Mouse (Mus musculus) gastrocnemius, postnatal 4 days (tissue): ENCODE results near the gene Mgat1. TPM values are rescaled to one million over a fixed set of nuclear protein-coding genes. Genes with fewer than 3 reads are reported as not detected.
"Not testable (repeated sequence)": the region's sequence is repeated elsewhere in the genome, so short reads cannot be mapped to it uniquely, and the experiment has no call there.

Source experiments
- DNase-seq, 2 experiments: peaks; one replicate each; pipeline ENCODE4 v3.0.0; 2021 to 2022; ENCODE audit warnings: low spot score in 2 of 2, mixed read lengths in 2 of 2
- total RNA-seq, 2 experiments: library from RNA; stranded (reverse); gene quantifications; 2 replicates each; pipeline ENCODE4 v1.2.3; 2021

The Mgat1 gene
- total RNA-seq, 2 experiments from 2014 or later, result 61.3 to 67.4 TPM

DNA sequence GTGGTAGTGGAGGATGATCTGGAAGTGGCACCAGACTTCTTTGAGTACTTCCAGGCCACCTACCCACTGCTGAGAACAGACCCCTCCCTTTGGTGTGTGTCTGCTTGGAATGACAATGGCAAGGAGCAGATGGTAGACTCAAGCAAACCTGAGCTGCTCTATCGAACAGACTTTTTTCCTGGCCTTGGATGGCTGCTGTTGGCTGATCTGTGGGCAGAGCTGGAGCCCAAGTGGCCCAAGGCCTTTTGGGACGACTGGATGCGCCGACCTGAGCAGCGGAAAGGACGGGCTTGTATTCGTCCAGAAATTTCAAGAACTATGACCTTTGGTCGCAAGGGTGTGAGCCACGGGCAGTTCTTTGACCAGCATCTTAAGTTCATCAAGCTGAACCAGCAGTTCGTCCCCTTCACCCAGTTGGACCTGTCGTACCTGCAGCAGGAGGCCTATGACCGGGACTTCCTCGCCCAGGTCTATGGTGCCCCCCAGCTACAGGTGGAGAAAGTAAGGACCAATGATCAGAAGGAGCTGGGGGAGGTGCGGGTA, 17.4 kb downstream of the Mgat1 start:
- no peak for DNase-seq

DNA sequence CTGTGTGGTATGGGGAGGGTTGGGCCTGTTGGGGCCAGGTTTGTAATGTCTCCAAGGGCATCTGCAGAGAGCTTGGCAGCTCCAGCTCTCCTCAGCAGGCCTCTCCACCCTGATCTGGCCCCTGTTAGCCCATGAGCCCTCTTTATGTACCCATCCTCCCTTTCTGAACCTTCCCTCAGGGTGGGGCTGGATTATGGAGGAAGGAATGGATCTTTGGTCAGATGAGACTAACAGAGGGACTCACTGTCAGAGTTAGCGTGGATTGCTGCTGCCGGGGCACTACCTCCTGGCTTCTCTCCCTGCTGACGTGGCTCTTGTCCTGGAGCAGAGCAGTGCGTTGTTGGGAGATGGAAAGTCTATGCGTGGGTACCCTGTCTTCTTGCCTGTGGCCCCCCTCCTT, 18.3 kb downstream of the Mgat1 start:
- no peak for DNase-seq

DNA sequence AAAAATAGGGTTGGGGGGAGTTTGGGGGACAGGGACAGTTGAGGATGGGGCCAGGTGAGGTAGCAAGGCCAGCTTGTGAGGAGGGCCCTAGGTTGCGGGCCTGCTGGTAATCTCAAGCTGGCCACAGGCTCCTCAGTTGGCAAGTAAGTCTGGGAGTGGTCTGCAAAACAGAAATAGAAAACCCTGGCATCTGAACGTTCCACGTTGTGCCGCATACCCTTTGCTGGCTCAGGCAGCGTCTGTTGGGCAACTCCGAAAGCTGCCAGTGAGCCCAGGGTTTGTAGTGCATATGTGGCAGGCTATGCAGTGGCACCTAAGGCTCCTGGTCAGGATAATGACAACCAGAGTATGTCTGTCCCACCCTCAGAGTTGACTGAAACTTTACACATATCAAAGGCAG, 19.2 kb downstream of the Mgat1 start:
- DNase-seq, result no peak

DNA sequence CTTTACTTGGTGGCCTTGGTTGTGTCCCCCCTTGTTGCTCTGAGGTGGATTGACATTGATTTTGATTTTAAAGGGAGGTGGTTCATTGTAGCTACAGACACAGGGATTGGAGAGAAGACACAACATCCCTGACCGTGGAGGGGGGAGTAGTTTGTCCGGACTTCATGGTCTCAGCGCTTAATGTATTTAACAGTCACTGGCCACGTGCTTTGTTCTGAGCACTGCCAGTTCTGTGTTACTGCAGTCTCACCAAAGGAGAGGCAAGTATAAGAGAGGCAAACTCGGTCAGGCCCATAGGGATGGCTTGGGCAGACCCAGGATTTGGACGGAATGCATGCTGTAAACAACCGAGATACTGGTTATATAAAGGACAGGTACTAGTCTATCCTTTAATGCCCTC, 20.1 kb downstream of the Mgat1 start:
- DNase-seq, result no peak

DNA sequence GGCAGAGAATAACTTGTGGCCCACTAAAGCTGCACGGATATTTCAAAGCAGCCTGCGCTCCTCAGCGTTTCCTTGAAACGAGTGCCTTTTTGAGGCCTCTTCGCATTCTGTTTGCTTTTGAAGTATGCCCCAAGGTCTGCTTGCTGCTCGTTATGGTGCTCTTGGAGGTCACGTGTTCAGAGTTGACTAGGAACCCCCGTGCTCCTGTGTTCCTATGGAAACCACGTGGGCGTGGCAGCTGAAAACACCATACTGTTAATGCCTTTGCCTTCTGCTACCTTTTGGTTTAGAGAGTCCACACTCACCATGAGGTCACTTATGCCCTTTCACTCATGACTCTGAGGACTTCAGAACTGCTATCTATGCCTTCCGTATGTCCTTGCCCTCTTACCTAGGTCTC, 20.6 kb downstream of the Mgat1 start:
- no peak for DNase-seq

DNA sequence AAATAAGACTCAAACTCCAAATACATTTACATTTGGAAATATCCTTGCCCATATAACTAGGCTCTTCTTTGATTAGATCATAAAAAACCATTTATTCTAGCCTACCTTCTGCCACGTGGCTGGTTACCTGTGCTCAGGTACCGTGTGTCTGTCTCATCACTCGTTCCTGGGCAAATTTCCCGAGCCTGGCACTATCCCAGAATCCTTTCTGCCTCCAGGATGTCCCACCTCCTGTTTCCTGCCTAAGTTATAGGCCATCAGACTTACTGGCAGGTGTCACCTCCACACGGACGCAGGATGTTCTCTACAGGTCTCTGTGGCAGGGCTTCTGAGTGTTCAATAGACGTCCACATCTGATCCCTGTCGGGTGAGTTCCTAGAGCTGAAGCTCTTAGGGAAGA, 21.1 kb downstream of the Mgat1 start:
- no peak for DNase-seq

DNA sequence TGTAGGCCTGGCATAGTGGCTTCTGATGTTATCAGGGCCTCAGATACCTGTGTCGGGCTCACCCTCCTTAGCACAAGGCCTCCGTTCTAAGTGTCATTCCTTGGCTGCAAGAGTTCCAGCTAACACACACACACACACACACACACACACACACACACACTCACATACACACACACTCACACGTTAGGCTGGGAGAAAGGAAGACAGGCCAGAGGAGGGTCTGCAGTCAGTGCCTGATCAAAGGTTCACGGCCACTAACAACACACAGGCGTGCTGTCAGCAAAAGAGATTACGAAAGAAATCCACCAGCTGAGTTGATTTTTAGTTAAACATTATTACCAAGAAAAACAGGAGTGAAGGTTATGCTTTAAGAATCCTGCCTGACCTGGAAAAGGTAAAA, 22.7 kb downstream of the Mgat1 start:
- no peak for DNase-seq

DNA sequence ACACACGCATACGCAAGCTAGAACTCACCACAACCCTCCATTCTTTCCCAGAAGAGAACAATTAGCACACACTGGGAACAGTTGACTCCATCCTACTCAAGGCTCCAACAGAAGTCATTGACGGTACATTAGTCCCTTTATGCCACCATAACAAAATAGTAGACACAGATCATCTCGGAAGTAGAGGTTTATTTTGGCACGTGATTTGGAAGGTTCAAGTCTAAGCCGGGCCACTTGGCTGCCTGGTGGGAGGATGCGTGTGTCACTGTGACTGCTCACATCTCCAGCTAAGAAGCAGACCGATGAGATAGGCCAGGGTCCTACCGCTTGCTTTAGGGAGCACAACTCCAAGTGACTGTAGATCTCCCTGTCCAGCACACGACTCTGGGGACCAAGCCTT, 23.3 kb downstream of the Mgat1 start:
- DNase-seq, result no peak

DNA sequence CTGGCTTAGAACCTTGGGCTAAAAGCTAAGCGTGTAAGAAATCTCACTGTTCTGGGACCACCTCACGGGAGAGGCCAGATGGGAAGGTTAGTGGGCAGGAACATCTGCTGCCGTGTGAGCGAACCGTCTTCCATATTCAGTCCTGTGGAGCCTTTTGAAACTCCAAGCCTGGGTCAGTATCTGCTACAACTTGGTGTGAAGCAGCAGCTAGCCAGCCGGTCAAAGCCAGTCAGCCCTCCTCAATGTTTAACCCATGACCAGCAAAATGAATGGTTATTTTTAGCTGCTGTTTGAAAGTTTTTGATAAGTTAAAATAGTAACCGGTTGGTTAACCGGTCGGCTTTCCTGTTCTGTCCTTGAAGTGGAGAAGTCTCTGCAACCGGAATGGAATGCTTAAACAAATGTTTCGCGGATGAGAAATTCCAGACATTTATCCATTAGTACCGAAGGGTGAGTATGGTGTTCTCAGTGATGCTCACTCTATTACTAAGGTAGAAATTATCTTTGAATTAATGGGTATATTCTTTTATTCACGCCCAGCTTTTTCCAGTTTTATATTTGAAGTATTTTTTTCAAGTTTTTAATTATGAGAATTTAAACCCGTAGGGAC, 24.1 kb downstream of the Mgat1 start:
- no peak for DNase-seq

DNA sequence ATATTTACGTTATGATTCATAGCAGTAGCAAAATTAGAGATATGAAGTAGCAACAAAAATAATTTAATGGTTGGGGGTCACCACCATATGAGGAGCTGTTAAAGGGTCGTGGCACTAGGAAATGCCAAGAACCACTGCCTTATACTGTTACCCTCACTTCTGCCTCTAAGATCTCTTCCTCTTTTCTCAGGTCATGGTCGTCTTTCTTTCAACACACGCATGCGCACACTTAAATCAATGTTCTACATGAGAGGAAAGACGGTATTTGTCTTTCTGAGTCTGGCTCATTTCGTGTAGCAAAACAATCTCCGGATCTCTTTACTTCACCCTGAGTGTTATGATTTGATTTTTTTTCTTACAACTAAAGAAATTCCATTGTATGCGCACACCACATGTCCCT, 25.8 kb downstream of the Mgat1 start:
- DNase-seq, result no peak

DNA sequence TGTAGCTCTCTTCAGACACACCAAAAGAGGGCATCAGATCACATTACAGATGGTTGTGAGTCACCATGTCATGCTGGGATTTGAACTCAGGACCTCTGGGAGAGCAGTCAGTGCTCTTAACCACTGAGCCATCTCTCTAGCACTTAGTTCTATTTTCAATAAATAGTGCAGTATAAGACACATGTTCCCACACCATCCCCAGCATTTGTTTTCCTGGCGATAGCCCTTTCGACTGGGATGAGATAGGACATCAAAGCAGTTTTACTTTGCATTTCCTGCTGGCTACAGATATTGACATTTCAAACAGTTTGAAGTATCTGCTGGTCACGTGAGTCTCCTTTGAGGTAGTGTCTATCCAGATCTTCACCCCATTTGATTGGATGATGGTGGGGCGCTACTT, 26.4 kb downstream of the Mgat1 start:
- no peak for DNase-seq

DNA sequence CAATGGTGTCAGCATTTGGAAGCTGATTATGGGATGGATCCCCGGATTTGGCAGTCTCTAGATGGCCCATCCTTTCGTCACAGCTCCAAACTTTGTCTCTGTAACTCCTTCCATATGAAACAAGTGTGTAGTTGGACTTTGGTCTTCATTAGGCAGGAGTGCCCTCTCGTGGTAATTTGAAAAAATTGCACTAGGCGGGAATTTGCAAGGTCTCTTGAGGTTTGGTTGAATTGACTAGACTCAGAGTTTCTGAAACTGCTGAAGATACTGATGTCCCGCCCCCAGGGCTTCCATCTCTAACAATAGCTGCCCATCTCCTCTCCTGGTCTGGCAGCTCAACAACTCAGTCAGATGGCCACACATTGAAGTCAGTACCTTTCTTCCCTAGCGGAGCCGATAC, 27.3 kb downstream of the Mgat1 start:
- DNase-seq, result no peak

DNA sequence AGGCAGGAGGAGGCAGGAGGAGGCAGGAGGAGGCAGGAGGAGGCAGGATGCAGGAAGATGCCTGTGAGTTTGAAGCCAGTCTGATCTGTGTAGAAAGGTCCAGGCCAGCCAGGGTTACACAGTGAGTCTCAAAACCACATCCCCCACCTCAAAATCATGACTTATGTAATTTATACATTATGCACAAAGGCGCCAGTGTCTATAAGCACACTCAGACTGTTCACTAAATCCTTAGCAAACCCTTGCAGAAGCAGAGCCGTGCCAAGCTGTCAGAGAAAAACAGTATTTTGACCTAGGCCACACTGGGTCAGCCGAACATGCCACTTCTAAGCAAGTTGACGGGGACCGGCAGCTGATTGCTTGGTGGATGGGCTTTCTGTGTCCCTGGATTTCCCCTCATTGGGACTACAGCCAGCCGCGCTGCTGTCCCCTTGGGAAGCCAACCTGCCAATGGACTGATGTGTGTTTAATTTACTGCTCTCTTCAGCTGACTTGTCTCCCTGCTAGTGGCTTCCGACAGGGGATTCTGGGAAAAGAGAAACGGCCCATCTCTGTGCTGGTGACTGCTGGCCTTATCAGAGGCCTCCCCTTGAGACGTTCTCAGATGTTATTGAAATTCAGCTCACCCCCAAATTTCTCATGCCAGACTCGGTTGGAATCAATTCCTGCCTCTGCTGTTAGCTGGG, 30.0 kb downstream of the Mgat1 start:
- DNase-seq, result no peak

DNA sequence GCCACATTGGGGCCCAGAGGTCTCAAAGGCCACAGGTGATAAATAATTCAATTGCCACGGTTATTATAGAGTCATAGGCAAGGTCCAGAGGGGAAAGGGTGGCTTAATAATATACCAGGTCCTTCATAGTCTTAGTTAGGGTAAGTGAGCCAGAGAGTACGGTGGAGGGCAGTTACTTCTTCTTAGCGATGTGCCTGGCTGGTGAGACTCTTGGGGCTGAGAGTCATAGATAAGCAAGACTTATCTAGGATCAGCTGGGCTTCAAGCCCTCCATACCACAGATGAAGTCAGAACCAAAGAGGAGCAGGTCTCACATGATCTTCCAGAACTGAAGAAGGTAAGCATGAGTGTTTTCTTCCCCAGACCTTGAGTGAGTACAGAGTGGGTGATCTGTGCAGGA, 34.2 kb downstream of the Mgat1 start, which contains the start of gene Olfr1393:
Gene Olfr1393 (plus strand): TSS at position 83 of the 400 bp plus-strand sequence.
- DNase-seq, result no peak

DNA sequence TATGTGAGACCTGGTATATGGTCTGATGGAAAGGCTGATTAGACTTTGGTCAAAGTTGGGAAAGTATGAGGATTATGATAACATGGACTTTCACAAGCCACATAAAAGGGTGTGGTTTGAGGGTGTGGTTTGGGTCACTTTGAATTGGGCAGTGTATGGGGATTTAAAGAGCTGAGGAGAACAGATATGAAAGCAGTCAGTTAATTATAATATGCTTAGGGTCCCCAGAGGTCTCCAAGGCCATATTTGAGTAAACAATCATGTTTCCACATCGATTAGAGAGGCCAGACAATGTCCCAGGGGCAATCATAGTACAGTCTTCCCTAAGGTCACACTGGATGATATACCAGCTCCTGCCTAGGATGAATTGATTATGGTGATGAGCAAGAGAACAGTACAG, 41.0 kb downstream of the Mgat1 start, which contains the start of gene Olfr1392:
Gene Olfr1392 (plus strand): TSS at position 301 of the 400 bp plus-strand sequence.
- not testable (repeated sequence) for DNase-seq

DNA sequence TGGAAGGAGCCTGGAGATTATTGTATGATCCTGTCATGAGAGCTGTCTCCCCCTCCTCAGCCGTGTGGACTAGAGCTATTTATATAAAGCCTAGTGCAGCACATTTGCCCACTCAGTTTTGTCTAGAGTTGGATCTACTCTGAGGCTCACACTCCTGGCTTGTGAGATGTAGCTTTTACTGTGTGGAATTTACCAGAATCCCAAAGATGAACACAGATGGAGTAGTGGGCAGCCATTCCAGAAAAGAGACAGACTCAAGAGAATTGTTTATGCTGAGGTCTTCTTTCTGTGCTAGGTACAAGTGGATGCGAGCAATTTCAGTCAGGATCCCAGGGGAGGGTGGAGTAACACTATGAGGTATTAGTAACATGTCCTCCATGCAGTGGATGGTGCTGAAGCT, 43.3 kb downstream of the Mgat1 start:
- DNase-seq, result no peak

DNA sequence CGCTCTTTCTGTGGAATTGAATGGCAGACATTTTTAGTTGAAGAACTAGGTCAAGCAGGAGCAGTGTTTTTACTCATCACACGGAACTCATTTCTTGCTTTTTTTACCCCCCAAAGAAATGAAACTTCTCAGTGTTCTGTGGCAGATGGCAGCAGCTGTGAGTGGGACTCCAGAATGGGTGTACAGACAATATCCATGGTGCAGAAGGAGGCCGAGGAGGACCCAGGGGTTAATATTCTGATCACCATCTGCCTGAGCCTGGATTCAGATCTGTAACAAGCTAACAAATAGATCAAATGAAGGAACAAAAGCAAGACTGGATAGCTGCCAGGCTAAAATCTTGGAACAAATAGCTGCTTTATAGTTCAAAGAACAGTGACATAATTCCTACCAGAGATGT, 48.8 kb downstream of the Mgat1 start:
- DNase-seq, result no peak

DNA sequence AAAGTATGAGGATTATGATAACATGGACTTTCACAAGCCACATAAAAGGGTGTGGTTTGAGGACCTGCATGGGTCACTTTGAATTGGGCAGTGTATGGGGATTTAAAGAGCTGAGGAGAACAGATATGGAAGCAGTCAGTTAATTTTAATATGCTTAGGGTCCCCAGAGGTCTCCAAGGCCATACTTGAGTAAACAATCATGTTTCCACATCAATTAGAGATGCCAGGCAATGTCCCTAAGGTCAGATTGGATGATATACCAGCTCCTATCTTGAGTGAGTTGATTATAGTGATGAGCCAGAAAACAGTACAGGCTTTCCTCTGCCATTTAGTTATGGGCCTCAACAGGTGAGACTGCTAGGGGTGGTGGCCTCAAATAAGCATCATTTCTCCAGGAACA, 60.5 kb downstream of the Mgat1 start, which contains the start of gene Olfr10:
Gene Olfr10 (plus strand): TSS at position 301 of the 400 bp plus-strand sequence.
- DNase-seq, result no peak

DNA sequence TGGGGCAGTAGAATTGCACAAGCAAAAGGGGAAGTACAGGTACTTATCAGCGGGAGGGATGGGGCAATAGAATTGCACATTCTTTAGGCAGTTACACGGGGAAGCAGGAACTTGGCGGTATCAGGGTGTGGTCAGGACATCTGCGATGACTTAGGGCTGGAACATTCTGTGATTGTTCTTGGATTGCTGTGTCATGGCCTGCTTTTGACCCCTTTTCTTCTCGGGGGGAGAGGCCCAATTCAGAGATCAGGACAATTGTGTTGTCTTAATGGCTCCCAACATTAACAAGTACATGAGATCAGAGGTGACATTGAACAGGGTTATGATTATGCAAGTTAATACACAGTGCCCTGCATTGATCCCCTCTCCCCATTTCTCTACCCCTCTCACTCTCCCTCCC, 64.6 kb downstream of the Mgat1 start:
- not testable (repeated sequence) for DNase-seq
